Mouse (Mus musculus) heart, embryonic 14.5 days (tissue): Measurements from ENCODE around the gene Gstp3. TPM values are rescaled to one million over a fixed set of nuclear protein-coding genes. Genes with fewer than 3 reads are reported as not detected.

ENCODE experiments used
- ATAC-seq: fragments of 200-750 bp; cut with Nextera tagmentation; 2 replicates; pipeline ENCODE4 v1.8.0; 2017; ENCODE audit warnings: low read depth, moderate TSS enrichment; ENCODE audit not compliant: insufficient number of reproducible peaks, insufficient read depth, low FRiP score
- H3K27ac ChIP-seq, 2 experiments: fragments of 200-500 bp in 1 of 2; fragments of 300-500 bp in 1 of 2; sonication (generic) in 1 of 2; replicated peaks in 1 of 2; 2 replicates each; pipeline ENCODE4 v1.5.1; 2012 to 2014; ENCODE audit warnings: low read depth in 2 of 2, low read length in 2 of 2, control low read depth in 1 of 2, mild to moderate bottlenecking in 1 of 2, mixed read lengths in 1 of 2; ENCODE audit not compliant: control insufficient read depth in 1 of 2, insufficient read depth in 1 of 2
- H3K27me3 ChIP-seq: fragments of 300-500 bp; sonication (generic); 2 replicates; pipeline ENCODE4 v1.6.1; 2014; ENCODE audit warnings: mild to moderate bottlenecking, low read length, control low read depth; ENCODE audit not compliant: control insufficient read depth, insufficient read depth
- H3K36me3 ChIP-seq: fragments of 300-500 bp; sonication (generic); 2 replicates; pipeline ENCODE4 v1.6.1; 2014; ENCODE audit warnings: mild to moderate bottlenecking, control low read depth, low read length, mixed read lengths; ENCODE audit not compliant: control insufficient read depth, insufficient read depth
- H3K4me1 ChIP-seq, 2 experiments: fragments of 200-500 bp in 1 of 2; fragments of 300-500 bp in 1 of 2; sonication (generic) in 1 of 2; 2 replicates each; pipeline ENCODE4 v1.6.1; 2012 to 2014; ENCODE audit warnings: low read length in 2 of 2, control low read depth in 1 of 2, mixed read lengths in 1 of 2; ENCODE audit not compliant: control insufficient read depth in 2 of 2, insufficient read depth in 2 of 2
- H3K4me2 ChIP-seq: fragments of 300-500 bp; sonication (generic); 2 replicates; pipeline ENCODE4 v1.6.1; 2014; ENCODE audit warnings: mild to moderate bottlenecking, low read length
- H3K4me3 ChIP-seq, 2 experiments: fragments of 200-500 bp in 1 of 2; fragments of 300-500 bp in 1 of 2; sonication (generic) in 1 of 2; 2 replicates each; pipeline ENCODE4 v1.5.1; 2012 to 2014; ENCODE audit warnings: low read length in 2 of 2, mild to moderate bottlenecking in 2 of 2, control low read depth in 1 of 2, low read depth in 1 of 2, moderate library complexity in 1 of 2; ENCODE audit not compliant: control insufficient read depth in 1 of 2, insufficient read depth in 1 of 2
- H3K9ac ChIP-seq: fragments of 300-500 bp; sonication (generic); 2 replicates; pipeline ENCODE4 v1.6.1; 2014; ENCODE audit warnings: mild to moderate bottlenecking, low read length
- H3K9me3 ChIP-seq: fragments of 300-500 bp; sonication (generic); 2 replicates; pipeline ENCODE4 v1.6.1; 2016; ENCODE audit warnings: low read length, control low read depth; ENCODE audit not compliant: control insufficient read depth
- WGBS: fragments of 180-500 bp; shearing (Covaris S2); extraction: QIAGEN DNeasy Blood & Tissue Kit; methylation state at CpG from one replicate; pipeline ENCODE4 v1.1.7; 2014; 5-methylcytosine and 5-hydroxymethylcytosine counted together
- polyA plus RNA-seq: library from polyadenylated mRNA; unstranded; fragments of >200 nt; fragmentation: Nextera tagmentation; extraction: Ambion mirVana; gene quantifications from 2 replicates; pipeline ENCODE4 v1.2.1, GENCODE M21; 2014

Gstp3 gene
- polyA plus RNA-seq, 1 experiment from 2014 or later, result not detected

DNA sequence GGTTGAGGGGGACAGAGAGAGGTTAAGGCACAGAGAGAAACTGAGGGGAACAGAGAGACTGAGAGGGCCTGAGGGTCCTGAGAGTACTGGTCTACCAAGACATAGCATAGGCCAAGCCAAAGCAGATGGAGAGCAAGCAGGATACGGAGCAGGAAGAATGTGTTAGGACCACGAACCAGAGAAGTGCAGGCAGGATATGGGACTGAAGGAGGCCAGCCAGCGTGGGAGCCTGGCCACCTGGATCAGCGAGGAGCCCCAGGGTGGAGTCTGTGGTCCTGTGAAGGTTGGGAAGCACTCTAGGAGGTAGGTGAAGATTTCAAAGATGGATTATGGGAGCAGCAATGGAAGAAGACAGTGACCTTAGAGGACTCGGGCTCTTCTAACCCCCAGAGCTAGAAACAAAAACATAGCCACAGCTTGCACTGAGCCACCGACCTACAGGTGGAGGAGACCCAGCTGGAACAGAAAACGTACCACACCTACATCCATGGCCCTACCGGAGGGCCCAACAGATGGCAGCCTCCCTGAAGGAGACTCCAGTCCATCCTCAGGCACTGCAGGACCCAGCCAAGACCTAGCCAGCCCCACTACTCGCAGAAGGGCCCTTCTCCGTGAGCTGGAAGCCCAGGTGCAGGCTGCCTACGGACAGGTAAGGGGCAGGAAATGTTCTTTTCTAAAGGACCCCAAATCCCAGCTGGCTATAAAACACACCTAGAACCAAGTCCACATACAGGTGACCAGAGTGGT, 23.0 kb upstream of the Gstp3 start:
- no peaks in the 10 kb centered on the region for H3K9me3 ChIP-seq
- no peak overlapping the region for H3K27ac ChIP-seq
- H3K4me3 ChIP-seq, result no peak overlapping the region
- H3K36me3 ChIP-seq, result no peaks in the 10 kb centered on the region
- no peak overlapping the region for H3K4me2 ChIP-seq
- H3K9ac ChIP-seq, result no peak overlapping the region
- 0 out of 2 replicates have a peak, but pooled peaks cover 5% of the 10 kb centered on the region for H3K27me3 ChIP-seq
- ATAC-seq, result no peak
- 72% methylated on average over 11 of the region's 11 CpGs for WGBS
- peaks cover 5 to 6% of the 10 kb centered on the region in 2 experiments; a peak in 3 of 4 replicates for H3K4me1 ChIP-seq

DNA sequence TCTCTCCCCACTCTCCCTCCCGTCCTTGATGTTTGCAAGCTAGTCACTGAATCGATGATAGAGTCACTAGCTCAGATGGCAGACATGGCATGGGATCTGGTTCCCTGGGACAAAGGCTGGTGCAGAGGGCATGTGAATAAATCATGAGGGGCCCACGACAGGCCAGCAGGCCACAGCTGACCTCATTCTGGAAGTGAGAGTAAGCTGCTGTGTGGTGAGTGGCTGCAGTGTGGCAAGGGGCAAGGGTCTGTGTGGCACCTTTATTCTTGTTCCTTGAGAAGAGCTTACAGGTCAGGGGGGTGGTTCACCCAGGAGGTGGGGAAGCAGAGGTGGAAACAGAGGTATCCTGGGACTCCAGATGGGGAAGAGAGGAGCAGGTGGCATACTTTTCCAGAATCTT, 22.0 kb upstream of the Gstp3 start, which contains the start of gene Cabp2:
Gene Cabp2, plus strand, starts transcription at position 185 of the 400 bp plus-strand sequence.
- WGBS, result 81% methylated on average over 3 of the region's 3 CpGs

DNA sequence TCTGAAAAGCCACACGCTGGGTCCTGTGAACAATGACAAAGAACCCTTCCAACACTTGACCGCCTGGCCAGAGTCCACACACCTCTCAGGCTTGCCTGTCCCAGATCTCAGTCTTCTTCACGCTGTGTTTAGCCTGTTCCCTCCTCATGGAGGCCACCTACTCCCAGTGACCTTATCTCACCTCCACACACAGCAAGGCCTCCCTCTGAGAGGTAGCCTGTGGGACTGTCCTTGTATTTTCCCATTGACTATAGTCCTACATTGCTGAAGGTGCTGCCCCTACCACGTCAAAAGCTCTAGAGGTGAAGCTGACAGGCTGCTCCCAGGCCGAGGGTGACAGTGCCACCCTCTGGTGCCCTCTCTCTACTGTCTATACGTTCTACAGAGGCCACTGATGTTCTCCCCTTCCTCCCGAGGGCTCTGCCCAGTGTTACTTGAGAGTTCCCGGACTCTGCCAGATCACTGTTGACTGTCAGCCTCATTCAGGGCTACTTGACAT, 21.2 kb upstream of the Gstp3 start:
- no peaks in the 10 kb centered on the region for H3K9me3 ChIP-seq
- ATAC-seq, result no peak
- no peak overlapping the region for H3K4me2 ChIP-seq
- H3K9ac ChIP-seq, result no peak overlapping the region
- H3K4me1 ChIP-seq, result no peaks in the 10 kb centered on the region
- no peak overlapping the region for H3K4me3 ChIP-seq
- 53% methylated on average over 8 of the region's 8 CpGs for WGBS
- no peak overlapping the region for H3K27ac ChIP-seq
- H3K36me3 ChIP-seq, result no peaks in the 10 kb centered on the region
- 0 out of 2 replicates have a peak, but pooled peaks cover 5% of the 10 kb centered on the region for H3K27me3 ChIP-seq

More for the DNA sequence above, 22.0 kb upstream of the Gstp3 start, which contains the start of gene Cabp2:
- Histone ChIP-seq H3K4me3 (no peak within 1 kb of the TSS), H3K27me3 (0 out of 2 replicates have a peak, but pooled peaks cover 5% of the 10 kb centered on the region), H3K4me1 (no peaks in the 10 kb centered on the region), H3K27ac (no peak within 1 kb of the TSS), H3K9ac (no peak within 1 kb of the TSS), H3K9me3 (no peaks in the 10 kb centered on the region), H3K4me2 (no peak within 1 kb of the TSS), H3K36me3 (no peaks in the 10 kb centered on the region)
- no peak for ATAC-seq

DNA sequence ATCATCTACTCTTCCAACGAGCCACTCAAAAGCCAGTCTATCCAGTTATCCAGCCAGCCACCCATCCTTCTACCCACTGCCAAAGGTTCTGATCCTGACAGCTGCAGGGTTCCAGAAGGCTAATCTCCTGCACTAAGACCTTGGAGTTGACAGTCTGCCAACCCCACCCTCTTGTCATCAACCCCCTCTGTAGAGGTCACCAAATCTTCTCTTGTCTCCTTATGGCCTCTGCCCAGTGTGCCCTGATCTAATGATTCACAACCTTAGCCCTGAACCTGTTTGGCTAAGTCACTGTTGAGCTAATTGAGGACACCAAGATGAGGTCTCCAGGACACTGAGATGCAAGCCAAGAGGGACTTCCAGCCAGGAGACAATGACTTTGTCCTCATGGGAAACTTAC, 20.2 kb upstream of the Gstp3 start:
- Histone ChIP-seq H3K36me3 (no peaks in the 10 kb centered on the region), H3K4me2 (no peak overlapping the region), H3K9me3 (no peaks in the 10 kb centered on the region), H3K27me3 (0 out of 2 replicates have a peak, but pooled peaks cover 5% of the 10 kb centered on the region), H3K4me1 (no peaks in the 10 kb centered on the region), H3K9ac (no peak overlapping the region), H3K27ac (no peak overlapping the region), H3K4me3 (no peak overlapping the region)
- ATAC-seq, result no peak
- 60% methylated on average over 1 of the region's 1 CpGs for WGBS

DNA sequence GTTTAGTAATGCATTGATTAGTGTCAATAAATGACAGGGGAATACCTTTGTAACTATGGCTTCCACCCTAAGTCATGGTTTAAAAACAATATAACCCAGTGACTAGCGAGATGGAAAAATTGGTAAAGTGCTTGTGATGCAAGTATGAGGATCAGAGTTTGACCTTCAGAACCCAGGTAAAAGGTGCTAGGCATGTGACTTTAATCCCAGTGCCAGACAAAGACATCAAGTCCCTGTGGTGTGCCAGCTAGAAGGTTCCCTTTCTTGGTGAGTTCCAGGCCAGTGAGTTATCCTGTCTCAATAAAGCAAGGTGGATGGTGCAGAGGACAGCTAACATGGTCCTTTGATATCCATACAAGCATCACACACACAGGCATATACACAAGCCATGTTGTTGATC, 16.2 kb upstream of the Gstp3 start:
- no peak overlapping the region for H3K27ac ChIP-seq
- no peak overlapping the region for H3K9ac ChIP-seq
- ATAC-seq, result no peak
- H3K27me3 ChIP-seq, result no peaks in the 10 kb centered on the region
- H3K36me3 ChIP-seq, result no peaks in the 10 kb centered on the region
- H3K4me3 ChIP-seq, result no peak overlapping the region
- H3K9me3 ChIP-seq, result no peaks in the 10 kb centered on the region
- H3K4me1 ChIP-seq, result no peaks in the 10 kb centered on the region
- WGBS, result 88% methylated on average over 1 of the region's 1 CpGs
- no peak overlapping the region for H3K4me2 ChIP-seq

DNA sequence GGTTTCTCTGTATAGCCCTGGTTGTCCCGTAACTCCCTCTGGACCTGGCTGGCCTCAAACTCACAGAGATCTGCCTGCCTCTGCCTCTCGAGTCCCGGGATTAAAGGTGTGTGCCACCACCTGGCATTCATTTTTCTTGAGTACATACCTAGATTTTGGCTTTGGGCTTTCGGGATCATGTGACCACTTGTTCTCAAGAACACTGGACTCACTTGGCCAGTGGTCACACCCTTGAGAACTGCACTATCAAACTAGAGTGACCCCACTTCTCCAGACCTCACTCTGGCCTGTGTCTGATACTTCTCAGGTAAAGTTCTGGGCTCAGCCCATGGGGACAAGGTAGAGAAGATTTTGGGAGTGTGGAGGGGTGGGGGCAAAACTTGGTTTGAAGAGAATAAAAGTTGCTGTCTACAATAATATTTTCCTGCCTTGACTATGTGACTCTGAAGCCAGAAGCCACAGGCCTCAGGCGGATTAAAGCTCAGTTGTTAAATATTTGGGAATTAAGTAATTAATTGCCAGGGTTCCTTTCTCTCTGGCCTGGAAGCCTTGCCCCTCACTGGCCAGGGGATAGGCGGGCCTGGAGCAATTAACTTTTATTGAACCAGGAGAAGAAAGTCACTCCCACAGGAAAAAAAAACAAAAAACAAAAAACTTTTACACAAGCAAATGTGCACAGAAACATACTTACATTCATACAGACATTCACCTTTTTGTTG, 13.5 kb upstream of the Gstp3 start:
- Histone ChIP-seq H3K36me3 (no peaks in the 10 kb centered on the region), H3K4me3 (no peak overlapping the region), H3K4me2 (no peak overlapping the region), H3K9me3 (no peaks in the 10 kb centered on the region), H3K4me1 (no peaks in the 10 kb centered on the region), H3K27me3 (no peaks in the 10 kb centered on the region), H3K27ac (no peak overlapping the region), H3K9ac (no peak overlapping the region)
- WGBS, result 82% methylated on average over 6 of the region's 6 CpGs
- no peak for ATAC-seq

DNA sequence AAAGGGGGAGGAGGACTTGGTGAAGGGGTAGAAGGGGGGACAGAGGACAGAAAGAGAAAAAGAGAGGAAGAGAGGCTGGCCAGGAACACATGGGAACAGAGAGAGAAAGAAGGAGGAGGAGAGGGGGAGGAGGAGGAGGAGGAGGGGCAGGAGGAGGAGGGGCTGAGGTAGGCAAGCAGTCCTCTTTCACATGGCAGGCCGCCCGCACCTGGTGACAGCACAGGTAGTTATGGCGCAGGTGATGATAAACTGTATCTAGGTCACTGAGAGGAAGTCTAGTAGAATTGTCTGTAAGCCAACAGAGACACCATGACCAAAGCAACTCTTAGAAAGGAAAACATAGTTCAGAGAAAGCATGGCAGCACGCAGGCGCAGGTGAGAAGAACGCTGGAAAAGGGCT, 12.0 kb upstream of the Gstp3 start:
- WGBS, result 91% methylated on average over 6 of the region's 6 CpGs
- Histone ChIP-seq H3K27ac (no peak overlapping the region), H3K4me1 (no peaks in the 10 kb centered on the region), H3K4me3 (no peak overlapping the region), H3K9me3 (no peaks in the 10 kb centered on the region), H3K4me2 (no peak overlapping the region), H3K36me3 (no peaks in the 10 kb centered on the region), H3K9ac (no peak overlapping the region), H3K27me3 (no peaks in the 10 kb centered on the region)
- no peak for ATAC-seq
